Mouse (Mus musculus) lung, postnatal 14 days (tissue): ENCODE results near the gene Gpr146.
"Not testable (repeated sequence)": the region's sequence is repeated elsewhere in the genome, so short reads cannot be mapped to it uniquely, and the experiment has no call there.

Source experiments
- DNase-seq: peaks from one replicate; pipeline ENCODE4 v3.0.0; 2021

Gene Gpr146

GRCm38 (mm10) chr5:139377468-139378270 lies at the start of gene Gpr146:
Gpr146 (plus strand) TSS chr5:139377697.
- peak; percentile 85 for DNase-seq

GRCm38 (mm10) chr5:139330766-139331165 lies 46.7 kb upstream of the Gpr146 start:
- no peak for DNase-seq

- DNase-seq = peak; percentile 88
Measured at GRCm38 (mm10) chr5:139331742-139332141, 45.8 kb upstream of the Gpr146 start.

GRCm38 (mm10) chr5:139332590-139333272 lies 44.8 kb upstream of the Gpr146 start:
- DNase-seq = no peak

- no peak for DNase-seq
Measured at GRCm38 (mm10) chr5:139333301-139334013, 44.0 kb upstream of the Gpr146 start.

GRCm38 (mm10) chr5:139334394-139334793 lies 43.1 kb upstream of the Gpr146 start:
- DNase-seq = not testable (repeated sequence)

GRCm38 (mm10) chr5:139335634-139336033 lies 41.9 kb upstream of the Gpr146 start:
- no peak for DNase-seq

- DNase-seq = no peak
Measured at GRCm38 (mm10) chr5:139337826-139338370, 39.6 kb upstream of the Gpr146 start.

GRCm38 (mm10) chr5:139338403-139338802 lies 39.1 kb upstream of the Gpr146 start:
- DNase-seq = no peak

- no peak for DNase-seq
Measured at GRCm38 (mm10) chr5:139338891-139339290, 38.6 kb upstream of the Gpr146 start.

- peak; percentile 83 for DNase-seq
Measured at GRCm38 (mm10) chr5:139344021-139344686, 33.3 kb upstream of the Gpr146 start.

GRCm38 (mm10) chr5:139344687-139345363 lies 32.7 kb upstream of the Gpr146 start:
- peak; percentile 98 for DNase-seq

- no peak for DNase-seq
Measured at GRCm38 (mm10) chr5:139345364-139345714, 32.2 kb upstream of the Gpr146 start.

- no peak for DNase-seq
Measured at GRCm38 (mm10) chr5:139347225-139347624, 30.3 kb upstream of the Gpr146 start.

GRCm38 (mm10) chr5:139349713-139350112 lies 27.8 kb upstream of the Gpr146 start:
- DNase-seq = no peak

GRCm38 (mm10) chr5:139351134-139351533 lies 26.4 kb upstream of the Gpr146 start, which contains the start of gene Cox19:
Cox19 (minus strand) TSS chr5:139351418.
- DNase-seq = no peak

GRCm38 (mm10) chr5:139351628-139352027 lies 25.9 kb upstream of the Gpr146 start:
- no peak for DNase-seq

- no peak for DNase-seq
Measured at GRCm38 (mm10) chr5:139352317-139352716, 25.2 kb upstream of the Gpr146 start, which contains the start of gene Cyp2w1. Cyp2w1 (plus strand) TSS chr5:139352617.

- DNase-seq = no peak
Measured at GRCm38 (mm10) chr5:139353496-139353895, 24.0 kb upstream of the Gpr146 start.

- DNase-seq = no peak
Measured at GRCm38 (mm10) chr5:139353946-139354345, 23.6 kb upstream of the Gpr146 start.

GRCm38 (mm10) chr5:139355235-139355772 lies 22.2 kb upstream of the Gpr146 start:
- peak; percentile 90 for DNase-seq

GRCm38 (mm10) chr5:139358653-139359052 lies 18.8 kb upstream of the Gpr146 start:
- peak; percentile 56 for DNase-seq
